Mouse (Mus musculus) heart, postnatal 25 days (tissue): Measurements from ENCODE around the gene Gm2022. TPM values are rescaled to one million over a fixed set of nuclear protein-coding genes. Genes with fewer than 3 reads are reported as not detected.
"Not testable (repeated sequence)": the region's sequence is repeated elsewhere in the genome, so short reads cannot be mapped to it uniquely, and the experiment has no call there.

Experiments used
- DNase-seq: peaks from one replicate; pipeline ENCODE4 v3.0.0; 2022; ENCODE audit warnings: low spot score
- intact Hi-C: fragments of 180-260 bp; cut with DNase I; formaldehyde crosslinking; loops from one replicate; pipeline ENCODE4 v1.15.1; 2025
- total RNA-seq, 2 experiments: library from RNA; stranded (reverse); gene quantifications; 2 replicates each; pipeline ENCODE4 v1.2.3; 2021

Gm2022 gene
- total RNA-seq = not detected

DNA sequence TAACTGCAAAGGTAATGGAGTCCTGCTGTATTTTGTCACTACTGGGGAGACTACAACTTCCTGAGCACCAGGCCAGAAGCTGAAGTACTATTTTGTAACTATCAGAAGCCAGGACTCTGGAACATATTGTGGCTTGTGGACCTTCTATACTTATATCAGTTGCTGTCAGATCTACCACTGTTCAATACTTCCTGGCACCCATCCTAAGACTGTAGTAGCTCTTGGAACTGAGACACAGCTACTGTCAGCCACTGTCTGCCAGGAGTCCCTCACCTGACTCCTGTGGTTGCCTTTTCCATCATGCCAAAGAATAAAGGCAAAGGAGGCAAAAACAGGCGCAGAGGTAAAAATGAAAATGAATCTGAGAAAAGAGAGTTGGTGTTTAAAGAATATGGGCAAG lies at the start of gene Gm2022:
Gene Gm2022, plus strand, starts transcription at position 301 of the 400 bp plus-strand sequence.
- not testable (repeated sequence) for DNase-seq
- intact Hi-C loops = loop anchor here (10.0 kb wide), 1 partner anchor 240 kb away; no protein-coding TSS in a partner anchor

DNA sequence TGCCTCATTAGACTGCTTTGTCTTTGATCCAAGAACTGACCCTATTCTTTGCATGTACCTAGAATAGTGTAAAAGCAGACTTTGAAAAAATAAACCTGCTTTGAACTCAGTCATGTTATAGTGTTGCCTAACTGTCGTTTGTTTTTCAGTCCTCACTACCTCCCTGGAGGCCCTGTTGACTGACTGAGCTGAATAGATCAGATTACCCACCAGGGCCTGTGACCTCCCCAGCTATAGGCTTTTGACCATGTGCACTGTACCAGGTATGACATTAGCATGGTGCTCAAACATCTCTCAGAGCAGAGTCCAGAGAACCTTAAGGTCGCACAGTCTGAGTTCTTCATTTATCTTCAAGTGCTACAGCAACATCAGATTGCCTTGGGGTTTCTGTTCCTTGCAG lies 44.5 kb upstream of the Gm2022 start:
- intact Hi-C loops = not testable (repeated sequence)

GRCm38 (mm10) chr12:87856067-87856466 lies 39.1 kb upstream of the Gm2022 start:
- intact Hi-C loops, DNase-seq: not testable (repeated sequence)

More for the DNA sequence above, 44.5 kb upstream of the Gm2022 start:
- DNase-seq = not testable (repeated sequence)

DNA sequence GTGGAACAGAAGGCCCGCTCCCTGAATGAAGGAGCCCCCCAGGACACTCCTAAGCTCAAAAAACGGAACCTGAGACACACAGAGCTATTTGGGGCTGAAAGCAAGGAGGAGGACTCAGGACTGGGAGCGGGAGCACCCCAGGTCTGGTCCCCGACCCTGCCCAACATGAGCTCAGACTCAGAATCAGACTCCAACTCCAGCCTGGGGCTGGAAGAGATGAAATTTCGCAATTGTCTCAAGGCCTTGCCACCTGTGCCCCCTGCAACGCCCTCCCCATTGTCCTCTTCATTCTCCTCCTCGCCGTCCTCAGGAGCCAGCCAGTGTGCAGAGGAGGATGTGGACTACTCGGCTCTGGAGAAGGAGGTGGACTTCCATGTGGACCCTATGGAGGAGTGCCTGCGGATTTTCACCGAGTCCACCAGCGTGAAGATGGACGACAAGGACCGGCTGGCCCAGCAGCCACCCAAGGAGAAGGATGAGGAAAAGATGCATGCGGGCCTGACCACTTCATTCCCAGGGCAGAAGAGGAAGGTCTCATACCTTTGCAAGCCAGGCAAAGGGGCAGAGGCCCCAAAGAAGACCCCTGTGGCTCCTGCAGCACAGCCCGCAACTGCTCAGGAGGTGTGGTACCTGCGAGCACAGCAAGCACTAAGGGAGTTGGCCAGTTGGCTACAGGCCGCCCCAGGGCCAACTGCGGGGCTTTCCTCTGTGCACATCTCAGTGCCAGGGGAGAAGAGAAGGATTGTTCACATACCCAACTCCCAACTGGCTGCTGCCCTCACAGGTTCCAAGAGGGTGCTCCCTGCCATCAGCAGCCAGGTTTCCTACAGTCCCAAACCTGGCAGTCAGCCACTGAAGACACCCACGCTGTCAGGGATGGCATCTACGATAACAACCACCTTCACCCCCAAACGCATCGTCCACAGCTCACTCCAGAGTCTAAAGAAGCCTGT lies 33.2 kb upstream of the Gm2022 start:
- DNase-seq, intact Hi-C loops: not testable (repeated sequence)

- DNase-seq, intact Hi-C loops: not testable (repeated sequence)
Measured at GRCm38 (mm10) chr12:87863638-87864037, 31.5 kb upstream of the Gm2022 start.

- DNase-seq, intact Hi-C loops: not testable (repeated sequence)
Measured at GRCm38 (mm10) chr12:87864048-87864447, 31.1 kb upstream of the Gm2022 start.

GRCm38 (mm10) chr12:87873772-87874171 lies 21.4 kb upstream of the Gm2022 start, which contains the start of gene Gm2016:
TSS of gene Gm2016 (plus strand) at chr12:87874072.
- intact Hi-C loops, DNase-seq: not testable (repeated sequence)

- DNase-seq, intact Hi-C loops: not testable (repeated sequence)
Measured at GRCm38 (mm10) chr12:87919721-87920120, 24.6 kb downstream of the Gm2022 start, which contains the start of gene Gm2035. TSS of gene Gm2035 (minus strand) at chr12:87919857.

Other genes starting within 250 kb of the Gm2022 start
- gene Gm21319, start 119.6 kb upstream of the Gm2022 start, total RNA-seq = not detected
- gene Gm21936, start 99.9 kb upstream of the Gm2022 start, total RNA-seq = not detected
- not detected for gene BB287469, start 78.8 kb upstream of the Gm2022 start, total RNA-seq
- gene Gm2001, start 53.0 kb upstream of the Gm2022 start, total RNA-seq = not detected
- gene Gm2016, start 21.3 kb upstream of the Gm2022 start, total RNA-seq = not detected
- not detected for gene Gm2035, start 24.5 kb downstream of the Gm2022 start, total RNA-seq
- gene Gm2042, start 58.7 kb downstream of the Gm2022 start, total RNA-seq = not detected
- not detected for gene Gm2075, start 116.5 kb downstream of the Gm2022 start, total RNA-seq
- not detected for gene Gm6803, start 123.4 kb downstream of the Gm2022 start, total RNA-seq
- not detected for gene Gm2056, start 131.6 kb downstream of the Gm2022 start, total RNA-seq
- not detected for gene Gm16368, start 188.3 kb downstream of the Gm2022 start, total RNA-seq